Mouse (Mus musculus): ENCODE measurements around the gene Lrfn4.
A peak's percentile ranks its signal among the peaks of the same experiment; 100 is the strongest.

Gene Lrfn4

GRCm38 (mm10) chr19:4570237-4570613, 45.2 kb downstream of the Lrfn4 start:
- no peak for DNase-seq (ENCODE audit: low read depth, low spot score)

- DNase-seq (ENCODE audit: low read depth, low spot score): peak; percentile 19
Observed at GRCm38 (mm10) chr19:4569356-4570236, 45.9 kb downstream of the Lrfn4 start.

GRCm38 (mm10) chr19:4568832-4569231, 46.6 kb downstream of the Lrfn4 start:
- DNase-seq (ENCODE audit: low read depth, low spot score): no peak

GRCm38 (mm10) chr19:4567665-4568064, 47.8 kb downstream of the Lrfn4 start:
- peak; percentile 21 for DNase-seq (ENCODE audit: low read depth, low spot score)

- DNase-seq (ENCODE audit: low read depth, low spot score): no peak
Observed at GRCm38 (mm10) chr19:4566880-4567279, 48.6 kb downstream of the Lrfn4 start.

GRCm38 (mm10) chr19:4565678-4566077, 49.8 kb downstream of the Lrfn4 start:
- no peak for DNase-seq (ENCODE audit: low read depth, low spot score)
